Mouse (Mus musculus): Measurements from ENCODE around the gene Tgfa.

The Tgfa gene

GRCm38 (mm10) chr6:86194941-86195932 lies at the start of gene Tgfa:
Tgfa (plus strand) TSS chr6:86195223.
- peak; percentile 67 for DNase-seq (ENCODE audit: low spot score)

- no peak for DNase-seq (ENCODE audit: low spot score)
Observed at GRCm38 (mm10) chr6:86148518-86148917, 46.5 kb upstream of the Tgfa start.

GRCm38 (mm10) chr6:86149001-86149400 lies 46.0 kb upstream of the Tgfa start:
- DNase-seq (ENCODE audit: low spot score), result no peak

GRCm38 (mm10) chr6:86152676-86153075 lies 42.3 kb upstream of the Tgfa start:
- DNase-seq (ENCODE audit: low spot score), result no peak

- no peak for DNase-seq (ENCODE audit: low spot score)
Observed at GRCm38 (mm10) chr6:86153436-86153990, 41.5 kb upstream of the Tgfa start.

GRCm38 (mm10) chr6:86154006-86154405 lies 41.0 kb upstream of the Tgfa start:
- no peak for DNase-seq (ENCODE audit: low spot score)

GRCm38 (mm10) chr6:86154481-86154880 lies 40.5 kb upstream of the Tgfa start:
- DNase-seq (ENCODE audit: low spot score), result no peak

GRCm38 (mm10) chr6:86157253-86158234 lies 37.5 kb upstream of the Tgfa start:
- DNase-seq (ENCODE audit: low spot score), result no peak

GRCm38 (mm10) chr6:86160878-86161277 lies 34.1 kb upstream of the Tgfa start:
- DNase-seq (ENCODE audit: low spot score), result no peak

- no peak for DNase-seq (ENCODE audit: low spot score)
Observed at GRCm38 (mm10) chr6:86161586-86161985, 33.4 kb upstream of the Tgfa start.

GRCm38 (mm10) chr6:86164028-86164427 lies 31.0 kb upstream of the Tgfa start:
- no peak for DNase-seq (ENCODE audit: low spot score)

GRCm38 (mm10) chr6:86166426-86166825 lies 28.6 kb upstream of the Tgfa start:
- DNase-seq (ENCODE audit: low spot score), result no peak

GRCm38 (mm10) chr6:86167851-86168250 lies 27.2 kb upstream of the Tgfa start:
- DNase-seq (ENCODE audit: low spot score), result no peak

GRCm38 (mm10) chr6:86169166-86169565 lies 25.9 kb upstream of the Tgfa start:
- DNase-seq (ENCODE audit: low spot score), result no peak

- DNase-seq (ENCODE audit: low spot score), result no peak
Observed at GRCm38 (mm10) chr6:86176236-86176635, 18.8 kb upstream of the Tgfa start.

- no peak for DNase-seq (ENCODE audit: low spot score)
Observed at GRCm38 (mm10) chr6:86176721-86177120, 18.3 kb upstream of the Tgfa start.

GRCm38 (mm10) chr6:86177331-86177982 lies 17.6 kb upstream of the Tgfa start:
- DNase-seq (ENCODE audit: low spot score), result no peak

GRCm38 (mm10) chr6:86180617-86181016 lies 14.4 kb upstream of the Tgfa start:
- DNase-seq (ENCODE audit: low spot score), result no peak

- DNase-seq (ENCODE audit: low spot score), result no peak
Observed at GRCm38 (mm10) chr6:86182016-86182415, 13.0 kb upstream of the Tgfa start.

GRCm38 (mm10) chr6:86182626-86183025 lies 12.4 kb upstream of the Tgfa start:
- no peak for DNase-seq (ENCODE audit: low spot score)

GRCm38 (mm10) chr6:86186106-86186955 lies 8.7 kb upstream of the Tgfa start:
- no peak for DNase-seq (ENCODE audit: low spot score)

Measured in retina, embryonic 14.5 days (tissue).